Mouse (Mus musculus) embryonic fibroblast, embryonic 13.5 days (primary cell): Measurements from ENCODE around the gene Tmem102.

Source experiments
- CTCF ChIP-seq: IDR thresholded peaks from 2 replicates; pipeline ENCODE4 v1.5.1; 2011; ENCODE audit warnings: mild to moderate bottlenecking, control low read depth, low read length, moderate library complexity, borderline replicate concordance; ENCODE audit not compliant: insufficient read depth
- POLR2A ChIP-seq: IDR thresholded peaks from 2 replicates; pipeline ENCODE4 v1.6.1; 2011; ENCODE audit warnings: low read depth, mild to moderate bottlenecking, control low read depth, low read length, moderate library complexity

GRCm38 (mm10) chr11:69810280-69810679 lies 4.9 kb upstream of the Tmem102 start:
- TF ChIP-seq POLR2A (no peak), CTCF (no peak)
